Mouse (Mus musculus) limb, embryonic 10.5 days (tissue): Measurements from ENCODE around the gene Zgrf1. TPM values are rescaled to one million over a fixed set of nuclear protein-coding genes. Genes with fewer than 3 reads are reported as not detected.

ENCODE experiments used
- DNase-seq: peaks from one replicate; pipeline ENCODE4 v3.0.0-alpha.2; 2017; ENCODE audit warnings: low spot score
- H3K27ac ChIP-seq: fragments of 300-500 bp; sonication (generic); 2 replicates; pipeline ENCODE4 v1.5.1; 2016; ENCODE audit warnings: mild to moderate bottlenecking
- H3K27me3 ChIP-seq: fragments of 300-500 bp; sonication (generic); 2 replicates; pipeline ENCODE4 v1.6.1; 2016; ENCODE audit warnings: low read depth, mild to moderate bottlenecking; ENCODE audit not compliant: poor library complexity, severe bottlenecking
- H3K36me3 ChIP-seq: fragments of 300-500 bp; sonication (generic); 2 replicates; pipeline ENCODE4 v1.6.1; 2016; ENCODE audit warnings: mild to moderate bottlenecking, moderate library complexity
- H3K4me1 ChIP-seq: fragments of 300-500 bp; sonication (generic); 2 replicates; pipeline ENCODE4 v1.6.1; 2016
- H3K4me3 ChIP-seq: fragments of 300-500 bp; sonication (generic); 2 replicates; pipeline ENCODE4 v1.5.1; 2016; ENCODE audit warnings: mild to moderate bottlenecking, moderate library complexity
- H3K9me3 ChIP-seq: fragments of 300-500 bp; sonication (generic); replicated peaks from 2 replicates; pipeline ENCODE4 v1.6.1; 2016; ENCODE audit warnings: mild to moderate bottlenecking
- WGBS: fragments of 180-500 bp; shearing (Covaris S2); methylation state at CpG from one replicate; pipeline ENCODE4 v1.1.7; 2016; 5-methylcytosine and 5-hydroxymethylcytosine counted together
- polyA plus RNA-seq: library from polyadenylated mRNA; unstranded; fragments of >200 nt; fragmentation: Nextera tagmentation; extraction: Ambion mirVana; gene quantifications from 2 replicates; pipeline ENCODE4 v1.2.1, GENCODE M21; 2016

Zgrf1 gene
- polyA plus RNA-seq, 1 experiment from 2014 or later: 21.0 TPM

DNA sequence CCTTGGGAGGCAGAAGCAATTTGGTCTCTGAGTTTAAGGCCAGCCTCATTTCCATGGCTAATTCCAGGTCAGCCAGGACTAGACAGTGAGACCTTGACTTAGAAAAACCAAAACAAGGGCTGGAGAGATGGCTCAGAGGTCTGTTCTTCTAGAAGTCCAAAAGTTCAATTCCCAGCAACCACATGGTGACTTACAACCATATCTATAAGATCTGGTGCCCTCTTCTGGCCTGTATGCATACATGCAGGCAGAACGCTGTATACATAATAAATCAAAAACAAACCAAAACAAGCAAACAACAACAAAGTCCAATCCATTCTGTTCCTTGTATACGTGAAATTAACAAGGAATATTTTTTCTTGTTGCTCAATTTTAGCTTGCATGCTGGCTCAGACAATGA is 54.8 kb downstream of the Zgrf1 start:
- 95% methylated on average over 2 of the region's 2 CpGs for WGBS
- Histone ChIP-seq H3K9me3 (no peaks in the 10 kb centered on the region), H3K4me3 (no peak overlapping the region), H3K4me1 (no peaks in the 10 kb centered on the region), H3K27ac (no peak overlapping the region), H3K27me3 (no peaks in the 10 kb centered on the region), H3K36me3 (peaks cover 85% of the 10 kb centered on the region)
- DNase-seq: no peak

DNA sequence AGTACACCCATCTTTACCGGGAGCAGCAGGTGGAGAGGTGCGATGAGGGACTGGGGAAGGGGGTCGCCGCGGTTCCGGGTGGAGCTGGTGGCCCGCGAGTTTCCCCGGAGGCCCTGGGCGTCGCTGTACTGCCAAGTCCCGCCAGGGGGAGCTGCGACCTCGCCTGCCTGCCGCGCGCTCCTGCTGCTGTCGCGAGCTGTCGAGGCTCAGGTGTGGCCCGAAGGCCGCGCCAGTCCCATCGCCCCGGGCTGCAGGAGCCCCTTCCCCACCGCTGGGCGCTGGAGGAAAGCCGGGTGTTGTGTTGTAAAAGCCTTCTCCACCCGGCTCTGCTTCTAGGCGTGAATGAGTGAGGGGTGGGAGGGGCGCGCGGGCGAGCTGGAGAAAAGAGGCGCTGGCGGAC is 72.0 kb downstream of the Zgrf1 start:
- Histone ChIP-seq H3K36me3 (no peaks in the 10 kb centered on the region), H3K4me3 (peak overlapping the region; percentile 40), H3K27me3 (peaks cover 76% of the 10 kb centered on the region), H3K9me3 (no peaks in the 10 kb centered on the region), H3K4me1 (peaks cover 16% of the 10 kb centered on the region), H3K27ac (no peak overlapping the region)
- WGBS: under 1% methylated on average over 36 of the region's 36 CpGs
- DNase-seq: peak; percentile 90

DNA sequence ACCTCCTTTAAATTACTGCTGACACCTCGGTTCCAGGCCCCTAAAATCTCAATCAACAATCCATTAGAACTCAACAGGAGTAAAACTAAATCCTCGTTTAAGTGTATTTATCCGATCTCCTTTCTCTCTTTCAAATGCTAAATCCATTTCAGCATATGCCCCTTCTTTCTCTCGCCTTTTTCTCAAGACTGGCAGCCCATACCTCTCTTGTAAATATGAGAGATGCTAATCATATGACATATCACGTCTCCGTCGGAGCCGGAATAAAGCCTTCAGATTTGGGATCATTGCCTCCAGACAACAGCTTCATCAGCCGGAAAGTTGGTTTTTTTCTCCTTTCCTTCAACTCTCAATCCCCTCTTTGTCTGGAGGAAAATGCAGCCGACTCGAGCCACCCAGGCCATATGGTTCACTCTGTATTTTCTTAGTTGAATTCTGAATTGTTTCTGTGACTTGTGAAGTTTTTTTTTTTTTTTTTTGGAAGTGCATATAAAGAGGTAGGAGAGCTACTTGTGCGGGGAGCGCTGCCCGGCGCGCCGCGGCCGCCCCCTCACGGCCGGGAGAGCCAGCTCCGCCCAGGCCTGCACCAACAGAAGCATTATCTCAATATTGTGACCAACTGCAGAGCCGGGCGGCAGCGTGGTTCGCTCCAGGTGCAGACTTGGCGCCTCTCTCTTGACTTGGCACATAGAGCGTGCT is 72.6 kb downstream of the Zgrf1 start:
- DNase-seq: peak; percentile 56
- Histone ChIP-seq H3K36me3 (no peaks in the 10 kb centered on the region), H3K4me1 (peaks cover 16% of the 10 kb centered on the region), H3K27me3 (peaks cover 81% of the 10 kb centered on the region), H3K9me3 (no peaks in the 10 kb centered on the region), H3K27ac (no peak overlapping the region), H3K4me3 (peak overlapping the region; percentile 40)
- WGBS: under 1% methylated on average over 28 of the region's 28 CpGs

DNA sequence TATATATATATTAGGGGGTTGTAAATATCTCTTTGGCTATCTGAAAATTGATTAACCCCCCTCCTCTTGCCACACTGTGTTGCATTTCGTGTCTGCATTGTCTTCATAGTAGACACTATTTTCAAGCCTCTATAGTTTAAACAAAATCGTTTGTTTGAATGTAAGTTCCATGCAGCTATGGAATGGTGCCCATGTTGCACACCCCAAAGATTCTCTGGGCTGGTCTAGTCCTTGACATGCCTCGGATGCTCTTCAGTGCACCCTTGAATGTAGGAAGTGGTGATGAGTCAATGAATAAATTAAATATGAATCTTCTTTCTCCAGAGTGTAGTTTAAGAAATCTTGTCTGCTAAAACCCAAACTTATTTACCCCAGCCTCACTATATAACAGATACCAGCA is 73.2 kb downstream of the Zgrf1 start:
- 5% methylated on average over 3 of the region's 3 CpGs for WGBS
- H3K27me3 ChIP-seq: peaks cover 88% of the 10 kb centered on the region
- no peaks in the 10 kb centered on the region for H3K36me3 ChIP-seq
- H3K4me1 ChIP-seq: peaks cover 16% of the 10 kb centered on the region
- no peak overlapping the region for H3K27ac ChIP-seq
- H3K9me3 ChIP-seq: no peaks in the 10 kb centered on the region
- no peak for DNase-seq
- H3K4me3 ChIP-seq: no peak overlapping the region

DNA sequence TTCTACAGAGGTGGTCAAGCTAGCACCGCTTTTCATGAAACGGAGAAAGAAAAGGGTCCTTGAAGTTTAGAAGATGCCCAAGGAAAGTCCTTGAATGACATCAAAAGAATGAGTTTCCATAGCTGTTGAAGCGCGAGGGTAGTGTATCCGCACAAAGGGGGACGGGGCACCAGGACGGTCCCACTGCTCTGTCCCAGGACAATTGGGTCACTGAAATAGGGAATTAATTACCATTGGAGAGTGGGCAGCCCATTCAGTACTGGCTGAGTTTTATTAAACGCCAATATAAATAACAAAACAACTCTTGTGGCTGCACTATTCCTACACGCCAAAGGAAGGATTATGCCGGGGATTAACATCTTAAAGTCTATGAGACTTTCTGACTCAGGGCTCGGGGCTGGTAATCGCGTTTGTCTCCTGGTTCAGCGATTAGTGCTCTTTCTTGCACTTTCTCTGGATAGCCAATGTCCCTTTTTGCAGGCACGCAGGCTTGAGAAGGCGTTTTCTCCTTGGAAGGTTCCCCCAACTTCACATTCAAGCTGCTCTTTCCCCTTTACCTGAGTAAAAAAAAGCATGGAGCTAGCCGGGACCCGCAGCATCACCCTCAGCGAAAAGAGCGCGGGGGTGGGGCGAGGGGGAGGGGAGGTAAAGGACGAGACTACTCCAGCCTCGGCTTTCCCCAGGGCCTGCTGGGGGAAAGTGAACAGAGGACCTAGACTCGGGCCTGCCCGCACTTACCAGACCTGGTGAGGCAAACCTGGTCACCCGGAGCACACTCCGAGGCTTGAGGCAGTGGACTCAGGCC is 74.1 kb downstream of the Zgrf1 start:
- peaks cover 96% of the 10 kb centered on the region for H3K27me3 ChIP-seq
- no peak overlapping the region for H3K4me3 ChIP-seq
- no peaks in the 10 kb centered on the region for H3K36me3 ChIP-seq
- peak; percentile 59 for DNase-seq
- WGBS: under 1% methylated on average over 28 of the region's 28 CpGs
- H3K27ac ChIP-seq: no peak overlapping the region
- H3K4me1 ChIP-seq: peaks cover 18% of the 10 kb centered on the region
- no peaks in the 10 kb centered on the region for H3K9me3 ChIP-seq

DNA sequence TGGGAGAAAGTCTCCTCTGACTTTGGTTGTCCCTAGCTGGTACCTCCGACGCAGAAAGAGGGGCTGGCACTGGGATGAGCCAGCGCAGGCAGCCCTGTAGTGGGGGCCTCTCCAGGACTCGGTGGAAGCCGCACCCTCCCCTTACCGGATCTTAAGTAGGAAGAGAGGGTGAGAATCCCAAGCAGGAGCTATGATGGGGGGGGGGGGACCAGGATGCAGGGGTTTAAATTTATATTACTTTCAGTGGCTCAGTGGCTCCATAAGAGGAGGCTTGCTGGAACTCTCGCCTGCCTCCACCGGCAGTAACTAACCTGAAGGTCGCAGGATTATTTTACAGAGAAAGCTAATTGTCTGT is 74.6 kb downstream of the Zgrf1 start:
- H3K4me1 ChIP-seq: peaks cover 24% of the 10 kb centered on the region
- 0% methylated on average over 9 of the region's 9 CpGs for WGBS

DNA sequence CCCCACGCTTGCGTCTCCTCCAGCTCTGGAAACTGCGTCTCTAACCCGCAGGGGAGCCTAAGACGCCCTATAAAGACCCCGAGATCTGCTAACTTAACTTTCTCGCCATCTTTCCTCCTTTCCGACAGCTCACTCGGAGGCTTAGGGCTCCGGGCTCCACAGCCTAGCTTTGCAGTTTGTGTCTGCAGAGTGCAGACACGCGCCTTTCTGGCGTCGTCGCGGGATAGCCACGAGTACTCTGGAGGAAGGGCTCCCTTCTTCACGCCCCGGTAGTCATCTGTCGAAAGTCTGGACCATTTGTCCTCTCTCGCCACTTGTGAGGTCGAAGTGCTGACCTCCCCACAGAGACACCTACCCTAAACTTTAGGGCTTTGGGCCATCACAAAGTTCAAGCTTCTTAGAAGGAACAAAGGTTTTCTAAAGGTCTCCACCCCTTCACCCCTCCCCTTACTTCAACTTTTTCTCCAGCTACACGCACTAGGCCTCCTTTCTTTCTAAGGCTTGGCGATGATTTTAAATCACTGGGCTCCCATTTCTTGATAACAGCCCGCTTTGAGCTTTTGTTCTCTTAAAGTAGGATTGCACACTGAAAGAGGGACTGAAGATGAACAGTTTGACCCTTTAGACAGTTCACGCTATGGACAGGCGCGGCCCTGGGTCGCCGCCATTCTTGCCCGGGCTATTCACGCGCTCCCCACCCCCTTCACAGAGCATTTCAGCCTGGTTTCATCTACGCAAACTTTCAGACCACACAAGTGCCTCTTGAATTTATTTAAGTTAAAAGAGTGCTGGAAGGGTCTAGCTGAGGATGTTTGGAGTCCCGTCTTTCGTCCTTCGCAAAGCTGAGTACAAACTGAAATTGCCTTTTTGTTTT is 75.3 kb downstream of the Zgrf1 start:
- peaks cover 30% of the 10 kb centered on the region for H3K4me1 ChIP-seq

More for the DNA sequence above, 74.6 kb downstream of the Zgrf1 start:
- no peak overlapping the region for H3K27ac ChIP-seq
- H3K27me3 ChIP-seq: peaks cover 100% of the 10 kb centered on the region
- peak; percentile 62 for DNase-seq
- no peaks in the 10 kb centered on the region for H3K9me3 ChIP-seq
- H3K4me3 ChIP-seq: no peak overlapping the region; the same call in 1 of the 2 replicates
- H3K36me3 ChIP-seq: no peaks in the 10 kb centered on the region

DNA sequence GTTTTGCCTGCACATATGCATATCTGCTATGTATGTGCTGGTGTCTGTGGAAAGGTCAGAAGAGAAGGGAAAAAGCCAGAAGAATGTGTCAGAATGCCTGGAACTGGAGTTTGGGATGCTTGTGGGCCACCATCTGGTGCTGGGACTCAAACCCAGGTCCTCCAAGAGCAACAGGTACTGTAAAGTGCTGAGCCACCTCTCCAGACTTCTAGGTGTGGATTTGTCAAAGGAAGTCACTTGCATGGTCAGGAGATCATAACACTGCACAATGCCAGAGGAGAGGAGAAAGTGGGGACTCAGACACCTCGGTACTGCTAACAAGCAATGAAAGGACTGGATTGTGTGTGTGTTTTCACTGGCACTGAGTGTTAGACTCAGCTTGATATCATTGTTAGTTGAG is 76.9 kb downstream of the Zgrf1 start:
- Histone ChIP-seq H3K4me1 (peaks cover 40% of the 10 kb centered on the region), H3K36me3 (no peaks in the 10 kb centered on the region), H3K4me3 (no peak overlapping the region), H3K27ac (no peak overlapping the region), H3K27me3 (peaks cover 100% of the 10 kb centered on the region), H3K9me3 (no peaks in the 10 kb centered on the region)
- DNase-seq: peak; percentile 40
- whole genome bisulfite sequencing: 7% methylated on average over 1 of the region's 1 CpGs

More for the DNA sequence above, 75.3 kb downstream of the Zgrf1 start:
- under 1% methylated on average over 37 of the region's 37 CpGs for WGBS
- Histone ChIP-seq H3K27me3 (peaks cover 100% of the 10 kb centered on the region), H3K27ac (no peak overlapping the region), H3K4me3 (no peak overlapping the region; the same call in 1 of the 2 replicates), H3K36me3 (no peaks in the 10 kb centered on the region), H3K9me3 (no peaks in the 10 kb centered on the region)
- DNase-seq: peak; percentile 52

DNA sequence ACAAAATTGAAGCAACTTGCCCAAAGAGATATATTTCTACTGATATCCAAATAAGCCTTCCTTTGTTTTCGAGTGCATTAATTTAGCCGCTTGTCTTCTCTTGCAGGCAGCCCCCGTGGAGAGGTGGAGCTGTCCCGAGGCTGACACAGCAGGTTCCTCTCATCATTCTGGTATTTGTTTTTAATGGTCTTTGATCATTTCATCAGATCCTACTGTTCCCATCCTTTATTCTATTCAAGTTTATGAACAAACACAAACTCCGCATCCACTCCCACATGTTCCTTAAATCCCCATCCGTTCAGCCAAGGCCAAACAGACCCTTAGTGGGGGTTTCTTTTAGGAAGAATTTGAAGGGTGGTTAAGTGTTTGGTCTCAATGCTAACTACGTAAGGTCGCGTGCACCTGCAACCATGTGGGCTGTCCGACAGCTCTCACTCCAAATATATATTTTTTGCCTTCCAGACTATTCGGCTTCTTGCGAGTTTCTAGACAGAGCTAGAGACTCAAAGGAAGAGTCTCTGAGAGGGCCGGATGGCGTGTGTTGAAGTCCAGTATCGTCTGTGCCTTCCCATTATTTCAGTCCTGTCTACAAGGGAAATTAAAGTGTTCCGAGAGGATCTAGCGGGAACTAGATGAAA is 77.6 kb downstream of the Zgrf1 start:
- no peak overlapping the region for H3K4me3 ChIP-seq
- H3K9me3 ChIP-seq: no peaks in the 10 kb centered on the region
- no peaks in the 10 kb centered on the region for H3K36me3 ChIP-seq
- H3K27ac ChIP-seq: no peak overlapping the region
- H3K4me1 ChIP-seq: peaks cover 35% of the 10 kb centered on the region
- no peak for DNase-seq
- WGBS: 4% methylated on average over 17 of the region's 17 CpGs
- H3K27me3 ChIP-seq: peaks cover 100% of the 10 kb centered on the region

DNA sequence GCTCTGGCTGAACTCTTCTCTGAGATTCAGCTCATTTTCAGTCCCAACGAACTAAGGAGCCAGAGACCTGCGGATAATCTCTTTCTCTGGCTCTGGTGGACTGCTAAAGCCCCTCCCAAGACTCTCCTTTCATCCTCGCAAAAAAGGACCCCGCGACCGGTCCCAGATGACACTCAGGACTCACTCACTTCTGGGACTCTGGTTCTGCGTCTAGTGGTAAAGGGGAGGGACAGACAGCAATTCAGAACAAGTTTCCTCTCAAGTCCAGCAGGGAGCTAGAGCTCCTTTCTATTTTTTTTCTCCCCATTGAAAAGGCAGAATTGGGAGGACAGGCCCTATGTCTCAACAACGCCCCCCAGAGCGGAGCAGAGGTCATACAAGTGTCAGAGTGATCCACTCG is 78.3 kb downstream of the Zgrf1 start:
- Histone ChIP-seq H3K4me1 (peaks cover 35% of the 10 kb centered on the region), H3K36me3 (no peaks in the 10 kb centered on the region), H3K27ac (no peak overlapping the region), H3K9me3 (no peaks in the 10 kb centered on the region), H3K4me3 (no peak overlapping the region), H3K27me3 (peaks cover 100% of the 10 kb centered on the region)
- 3% methylated on average over 10 of the region's 10 CpGs for WGBS
- DNase-seq: peak; percentile 39

DNA sequence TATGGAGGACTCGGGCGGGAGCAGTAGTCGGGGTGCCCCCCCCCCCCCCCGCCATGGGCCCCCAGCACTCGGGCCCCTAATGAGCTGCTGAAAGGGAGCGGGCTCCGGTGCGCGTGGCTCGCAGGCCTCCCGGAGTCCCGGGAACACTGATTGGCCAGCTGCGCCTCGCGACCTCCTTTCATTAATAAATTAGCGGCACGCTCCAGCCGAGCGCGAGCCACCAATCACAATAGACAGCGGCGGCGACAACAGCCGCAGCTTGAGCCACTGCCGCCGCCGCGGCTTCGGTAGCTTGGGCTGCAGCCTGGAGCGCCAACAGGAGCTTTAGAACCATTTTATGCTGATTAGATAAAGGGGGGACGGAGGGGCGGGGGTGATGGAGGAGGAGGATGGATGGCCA is 79.2 kb downstream of the Zgrf1 start:
- peak overlapping the region; percentile 49 for H3K4me3 ChIP-seq
- peak; percentile 77 for DNase-seq
- H3K36me3 ChIP-seq: no peaks in the 10 kb centered on the region
- H3K9me3 ChIP-seq: no peaks in the 10 kb centered on the region
- H3K27ac ChIP-seq: no peak overlapping the region
- H3K27me3 ChIP-seq: peaks cover 100% of the 10 kb centered on the region
- 1% methylated on average over 32 of the region's 32 CpGs for WGBS
- peaks cover 34% of the 10 kb centered on the region for H3K4me1 ChIP-seq
